Mouse (Mus musculus) cerebellum, postnatal 36 days (tissue): ENCODE data around the gene Fgl2.
A peak's percentile ranks its signal among the peaks of the same experiment; 100 is the strongest.
"Not testable (repeated sequence)": the region's sequence is repeated elsewhere in the genome, so short reads cannot be mapped to it uniquely, and the experiment has no call there.

Experiments used
- DNase-seq, 2 experiments: peaks; one replicate each; pipeline ENCODE4 v3.0.0; 2021 to 2022; ENCODE audit warnings: mixed read lengths in 2 of 2

The Fgl2 gene

DNA sequence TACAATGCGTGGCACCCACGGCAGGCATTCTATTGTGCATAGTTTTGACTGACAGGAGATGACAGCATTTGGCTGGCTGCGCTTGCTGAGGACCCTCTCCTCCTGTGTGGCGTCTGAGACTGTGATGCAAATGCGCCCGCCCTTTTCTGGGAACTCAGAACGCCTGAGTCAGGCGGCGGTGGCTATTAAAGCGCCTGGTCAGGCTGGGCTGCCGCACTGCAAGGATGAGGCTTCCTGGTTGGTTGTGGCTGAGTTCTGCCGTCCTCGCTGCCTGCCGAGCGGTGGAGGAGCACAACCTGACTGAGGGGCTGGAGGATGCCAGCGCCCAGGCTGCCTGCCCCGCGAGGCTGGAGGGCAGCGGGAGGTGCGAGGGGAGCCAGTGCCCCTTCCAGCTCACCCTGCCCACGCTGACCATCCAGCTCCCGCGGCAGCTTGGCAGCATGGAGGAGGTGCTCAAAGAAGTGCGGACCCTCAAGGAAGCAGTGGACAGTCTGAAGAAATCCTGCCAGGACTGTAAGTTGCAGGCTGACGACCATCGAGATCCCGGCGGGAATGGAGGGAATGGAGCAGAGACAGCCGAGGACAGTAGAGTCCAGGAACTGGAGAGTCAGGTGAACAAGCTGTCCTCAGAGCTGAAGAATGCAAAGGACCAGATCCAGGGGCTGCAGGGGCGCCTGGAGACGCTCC is at the start of gene Fgl2:
TSS of gene Fgl2 (plus strand) at position 150 of the 687 bp plus-strand sequence.
- DNase-seq = peak; percentile 25 to 37

DNA sequence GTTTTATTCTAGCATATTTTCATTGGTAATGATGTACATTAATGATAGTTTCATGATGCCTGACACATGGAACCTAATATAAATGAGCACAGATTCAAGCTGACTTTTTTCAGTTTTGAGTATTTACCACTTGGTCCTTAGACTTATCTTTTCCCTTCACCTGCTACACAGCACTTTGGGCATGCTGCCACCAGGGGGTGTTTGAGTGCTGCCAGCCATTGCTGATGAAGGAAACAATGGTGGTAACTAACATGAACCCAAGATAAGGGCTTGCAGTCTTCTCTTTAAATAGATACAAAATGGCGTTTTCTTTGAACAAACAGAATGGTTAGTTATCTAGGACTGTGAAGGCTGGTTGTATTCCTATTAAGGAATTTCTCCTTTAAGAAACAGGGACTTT is 45.9 kb upstream of the Fgl2 start:
- DNase-seq = peak in 1 of 2 experiments; percentile 14

DNA sequence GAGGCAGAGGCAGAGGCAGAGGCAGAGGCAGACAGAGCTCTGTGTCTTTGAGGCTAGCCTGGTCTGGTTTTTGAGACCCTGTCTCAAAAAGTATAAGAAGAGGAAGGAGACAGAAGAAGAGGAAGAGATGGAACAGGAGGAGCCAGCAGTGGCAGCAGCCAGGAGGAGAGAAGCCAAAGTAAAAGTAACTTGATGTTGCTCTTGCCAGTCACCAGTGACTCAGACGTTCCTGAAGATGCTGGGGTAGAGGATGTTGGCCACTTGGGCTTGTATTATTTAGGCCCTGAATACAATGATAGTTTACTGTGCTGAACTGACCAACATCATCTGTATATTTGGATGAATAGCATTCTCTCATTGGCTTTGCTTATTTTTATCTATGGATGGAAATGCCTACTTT is 43.9 kb upstream of the Fgl2 start:
- no peak for DNase-seq

DNA sequence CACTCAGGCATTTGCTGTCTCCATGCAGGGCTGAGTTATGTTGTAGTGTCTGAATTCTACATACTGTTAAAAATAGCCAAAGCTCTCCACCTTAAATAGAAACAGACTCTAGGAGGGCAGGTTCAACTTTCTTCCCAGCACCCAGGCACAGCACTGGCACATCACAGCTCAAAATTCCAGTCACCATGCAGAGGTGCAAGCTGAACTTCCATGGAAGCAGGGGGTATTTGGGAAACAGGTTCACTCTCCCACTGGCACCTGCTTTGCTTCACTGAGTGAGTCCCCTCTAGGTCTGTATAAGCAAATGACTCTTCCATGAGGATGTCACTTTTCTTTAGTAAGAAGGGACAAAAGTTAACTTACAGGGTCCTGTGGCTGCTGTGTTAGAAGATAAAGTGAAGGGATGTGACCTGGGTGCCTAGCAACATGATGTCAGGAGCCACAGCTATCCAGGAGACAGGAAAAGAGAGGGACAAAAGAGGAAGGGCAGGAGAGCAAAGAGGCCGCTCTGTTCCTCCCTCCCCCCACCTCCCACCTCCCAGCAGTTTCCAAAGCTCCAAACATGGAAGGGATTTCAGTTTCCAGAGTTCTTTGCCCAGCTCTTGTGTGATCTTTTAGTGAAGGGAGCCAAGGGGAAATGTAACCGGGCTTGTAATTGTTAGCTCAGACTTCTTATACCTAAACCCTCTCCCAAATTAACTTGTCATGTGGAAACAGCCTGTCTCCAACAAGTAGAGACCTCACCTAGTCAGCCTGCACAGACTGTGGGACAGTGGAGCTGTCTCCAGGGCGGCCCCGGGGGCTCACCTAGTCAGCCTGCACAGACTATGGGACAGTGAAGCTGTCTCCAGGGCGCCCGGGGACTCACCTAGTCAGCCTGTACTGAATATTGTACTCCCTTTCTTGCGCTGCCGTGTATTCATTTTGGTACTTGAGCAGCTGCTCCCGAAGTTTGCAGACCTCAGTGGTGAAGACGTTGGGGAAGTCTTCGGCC is 42.5 kb upstream of the Fgl2 start:
- DNase-seq = no peak

GRCm38 (mm10) chr5:21331656-21332055 is 40.8 kb upstream of the Fgl2 start:
- no peak for DNase-seq

DNA sequence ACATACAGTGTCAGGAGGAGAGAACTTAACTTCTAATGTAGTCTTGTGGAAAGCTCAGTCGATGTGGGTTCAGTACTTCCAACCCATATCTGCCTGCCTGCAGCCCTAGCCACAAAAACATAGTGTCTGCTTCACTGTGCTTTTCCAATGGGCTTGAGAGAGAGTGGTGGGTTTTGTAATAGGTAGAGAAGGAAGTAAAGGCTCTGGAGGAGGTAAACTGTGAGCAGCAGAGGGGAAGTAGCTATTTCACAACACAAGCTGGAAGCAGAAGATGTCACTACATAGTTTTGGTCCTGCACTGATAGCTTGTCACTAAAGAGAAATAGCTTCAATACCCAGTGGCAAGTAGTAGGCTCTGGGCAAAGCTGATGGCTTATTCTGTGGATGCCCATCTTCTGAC is 40.3 kb upstream of the Fgl2 start:
- no peak for DNase-seq

- not testable (repeated sequence) for DNase-seq
Measured at GRCm38 (mm10) chr5:21342265-21342664, 30.2 kb upstream of the Fgl2 start.

DNA sequence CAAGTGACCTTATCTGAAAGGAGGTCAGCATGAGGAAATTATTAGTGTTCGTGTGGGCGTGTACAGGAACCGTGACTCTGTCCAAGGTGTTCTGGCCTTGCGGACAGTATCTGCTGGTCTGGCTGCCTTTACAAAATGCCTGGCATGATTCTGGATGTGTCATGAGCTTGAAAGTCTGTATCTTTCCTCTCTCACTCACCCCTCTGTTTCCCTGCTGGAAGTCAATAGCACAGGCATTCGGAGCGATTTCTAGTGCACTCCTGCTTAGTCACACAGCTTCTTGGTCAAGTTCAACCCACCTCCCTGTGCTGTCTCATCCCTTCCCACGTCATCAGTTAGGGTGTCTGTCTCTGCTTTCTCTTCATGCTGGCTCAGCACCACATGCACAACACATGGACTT is 24.1 kb upstream of the Fgl2 start:
- no peak for DNase-seq

DNA sequence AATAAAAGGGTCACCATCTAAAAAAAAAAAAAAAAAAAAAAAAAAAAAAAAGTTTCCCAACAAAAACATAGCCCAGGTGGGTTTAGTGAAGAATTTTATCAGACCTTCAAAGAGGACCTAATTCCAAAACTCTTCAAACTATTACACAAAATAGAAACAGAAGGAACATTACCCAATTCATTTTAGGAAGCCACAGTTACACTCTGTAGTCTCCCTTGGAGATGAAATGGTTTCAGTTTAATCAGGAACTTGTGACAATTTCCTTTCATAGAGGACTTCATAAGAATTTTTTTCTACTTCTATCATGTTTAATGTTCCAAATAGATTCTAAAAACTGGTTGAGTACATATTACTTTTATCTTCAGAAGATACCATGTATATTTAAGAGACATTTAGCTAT is 20.8 kb upstream of the Fgl2 start:
- no peak for DNase-seq

GRCm38 (mm10) chr5:21358648-21359047 is 13.8 kb upstream of the Fgl2 start:
- DNase-seq = no peak

GRCm38 (mm10) chr5:21363343-21363742 is 9.1 kb upstream of the Fgl2 start:
- no peak for DNase-seq

- DNase-seq = no peak
Measured at GRCm38 (mm10) chr5:21366338-21367053, 5.9 kb upstream of the Fgl2 start.

- DNase-seq = no peak
Measured at GRCm38 (mm10) chr5:21367514-21367913, 4.9 kb upstream of the Fgl2 start.

DNA sequence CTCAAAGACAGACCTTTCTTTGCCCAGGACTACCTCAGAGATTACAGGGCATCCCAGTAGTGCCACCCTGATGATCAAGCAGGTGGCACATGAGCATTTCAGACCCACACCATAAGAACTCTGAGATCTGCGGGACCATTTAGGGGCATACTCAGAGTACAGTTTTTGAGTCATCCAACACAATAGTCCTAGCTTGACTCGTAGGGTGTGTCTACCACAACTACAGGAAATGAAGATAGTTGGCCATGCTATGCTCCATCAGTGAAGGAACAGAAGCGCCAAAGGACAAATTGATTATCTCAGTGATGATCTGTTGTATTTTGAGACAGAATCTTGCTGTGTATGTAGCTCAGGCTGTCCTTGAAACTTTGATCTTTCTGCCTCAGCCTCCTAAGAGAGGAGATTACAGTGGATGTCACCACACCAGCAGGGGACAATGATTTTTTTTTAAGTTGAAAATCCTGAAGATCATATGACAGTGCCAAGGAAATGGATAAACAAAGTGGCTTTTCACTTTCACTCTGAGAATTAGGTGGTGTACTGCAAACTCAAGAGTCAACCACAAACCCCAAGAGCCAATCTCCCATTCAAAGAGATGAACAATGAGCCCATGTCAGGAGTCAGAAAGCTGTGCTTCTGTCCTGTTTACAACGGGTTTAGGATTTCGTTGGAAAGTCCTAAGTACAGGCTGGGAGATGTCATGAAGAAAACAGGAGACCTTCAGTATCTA is 2.1 kb upstream of the Fgl2 start:
- no peak for DNase-seq

- no peak for DNase-seq
Measured at GRCm38 (mm10) chr5:21371920-21372319, 522 bp upstream of the Fgl2 start.

GRCm38 (mm10) chr5:21373180-21373518 is 707 bp downstream of the Fgl2 start:
- no peak for DNase-seq

DNA sequence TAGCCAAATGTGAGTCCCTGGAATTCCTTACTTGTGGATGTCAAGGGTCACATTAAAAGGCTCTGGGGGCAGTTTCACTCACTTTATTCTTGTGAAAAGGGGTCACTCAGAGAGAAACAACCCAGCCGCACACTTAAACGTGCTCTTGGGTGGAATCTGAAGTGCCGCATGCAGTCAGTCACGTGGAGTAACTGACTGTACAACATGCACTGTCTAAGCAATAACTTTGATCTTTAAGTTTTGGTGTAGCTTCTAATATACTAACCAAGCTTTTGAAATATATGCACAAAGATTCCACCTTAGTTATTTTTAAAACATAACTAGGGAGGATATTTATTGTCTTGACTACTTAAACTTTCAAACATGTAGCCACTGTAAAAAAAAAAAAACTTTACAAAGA is 4.5 kb downstream of the Fgl2 start:
- no peak for DNase-seq

DNA sequence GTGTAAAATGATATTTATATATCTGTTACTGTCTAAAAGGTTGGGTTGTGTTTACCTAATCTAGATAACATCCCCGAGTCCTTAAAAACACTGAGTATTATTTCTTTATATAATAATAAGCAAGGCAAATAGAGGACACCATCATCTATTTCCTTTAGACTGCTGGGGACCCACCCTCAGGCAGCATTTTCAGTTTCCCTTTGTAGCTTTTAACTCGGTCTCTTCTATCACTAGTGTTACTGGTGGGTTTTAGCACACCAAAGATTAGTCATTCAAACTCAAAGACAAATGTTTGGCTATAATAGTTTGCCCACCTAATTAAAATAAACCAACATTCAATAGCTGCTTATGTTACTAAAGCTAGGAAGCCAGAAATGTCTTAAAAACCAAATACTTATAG is 6.0 kb downstream of the Fgl2 start:
- DNase-seq = no peak

- DNase-seq = no peak
Measured at GRCm38 (mm10) chr5:21381986-21382385, 9.5 kb downstream of the Fgl2 start.

DNA sequence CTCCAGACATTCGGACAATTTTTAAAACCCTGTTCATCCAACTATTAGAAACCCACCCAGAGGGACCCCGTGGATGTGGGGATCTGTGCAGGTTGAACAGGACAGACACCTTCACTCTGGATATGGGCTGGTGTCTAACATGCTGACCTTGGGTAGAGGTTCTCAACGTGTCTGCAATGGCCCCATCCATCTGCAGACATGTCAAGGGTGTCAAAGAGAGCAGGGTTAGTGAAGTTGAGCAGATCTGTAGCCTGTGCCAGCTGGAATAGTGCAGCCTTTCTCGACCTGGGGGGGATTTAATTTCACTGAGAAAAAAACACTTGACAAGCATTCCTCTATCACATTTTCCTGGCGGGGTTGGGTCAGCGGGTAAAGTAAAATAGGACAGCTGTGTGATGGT is 10.2 kb downstream of the Fgl2 start:
- no peak for DNase-seq

DNA sequence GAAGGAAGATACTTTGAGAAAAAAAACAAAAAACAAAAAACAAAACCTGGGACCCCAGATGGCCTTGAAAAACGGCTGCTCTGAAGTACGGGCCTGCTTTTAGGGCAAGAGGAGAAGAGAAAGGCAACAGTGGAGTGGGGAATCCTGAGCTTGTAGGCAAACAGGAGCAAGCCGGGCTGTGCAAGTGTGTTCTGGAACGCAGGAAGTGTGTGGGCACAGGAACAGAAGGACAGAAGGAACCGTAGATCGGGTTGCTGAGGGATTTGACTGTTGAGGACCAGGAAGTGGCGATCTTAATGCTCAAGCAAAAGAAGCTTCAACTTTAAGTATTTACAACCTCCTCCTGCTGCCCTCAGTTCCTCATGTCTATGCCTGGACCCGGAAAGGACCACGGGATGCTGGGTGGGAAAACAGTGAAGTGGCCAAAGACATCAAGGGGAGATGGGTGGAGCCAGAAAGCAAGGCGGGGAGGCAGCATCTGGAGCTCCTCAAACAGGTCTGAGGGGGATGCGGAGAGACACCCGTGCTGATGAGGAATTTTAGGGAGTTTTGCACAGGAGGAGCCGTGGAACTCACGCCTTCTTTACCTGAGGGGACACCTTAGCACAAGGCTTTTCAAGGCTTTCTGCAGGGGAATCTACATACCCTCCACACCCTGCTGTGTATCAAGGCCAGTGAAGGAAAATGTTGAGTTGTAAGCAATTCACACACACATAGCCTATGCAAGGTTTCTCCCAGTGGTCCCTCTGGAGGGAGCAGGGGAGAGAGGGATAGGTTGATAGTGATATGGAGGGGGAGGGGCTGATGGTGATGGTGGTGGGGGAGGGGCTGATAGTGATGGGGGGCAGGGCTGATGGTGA is 11.2 kb downstream of the Fgl2 start:
- no peak for DNase-seq
